Mouse (Mus musculus): ENCODE data around the gene Vangl2. TPM values are rescaled to one million over a fixed set of nuclear protein-coding genes. Genes with fewer than 3 reads are reported as not detected.
"Not testable (repeated sequence)": the region's sequence is repeated elsewhere in the genome, so short reads cannot be mapped to it uniquely, and the experiment has no call there.

Gene Vangl2
- total RNA-seq, 4 experiments from 2014 or later, result 0.75 to 1.4 (median 0.85) TPM

DNA sequence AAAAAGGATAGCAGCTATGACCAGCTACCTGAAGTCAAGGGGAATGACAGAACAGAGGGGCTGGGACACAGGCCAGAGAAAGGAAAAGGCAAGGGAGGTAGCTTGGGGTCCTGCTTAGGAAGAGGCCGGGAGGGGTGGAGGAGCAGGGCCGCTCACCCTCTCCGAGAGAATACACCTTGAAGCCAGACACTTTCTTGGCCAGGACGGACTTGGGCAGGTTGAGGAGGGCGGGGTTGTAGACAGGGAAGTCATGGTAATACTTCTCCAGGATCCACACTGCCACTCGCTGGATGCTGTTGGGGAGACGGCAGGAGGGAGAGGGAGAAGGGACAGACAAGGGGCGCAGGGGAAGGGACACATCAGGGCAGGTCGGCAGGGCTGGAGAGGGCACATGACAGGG, 19.9 kb downstream of the Vangl2 start:
- DNase-seq (ENCODE audit: low spot score in 2 of 2), result no peak

- DNase-seq (ENCODE audit: low spot score in 2 of 2), result no peak
These were observed 20.5 kb downstream of the Vangl2 start for GRCm38 (mm10) chr1:172007761-172008160.

GRCm38 (mm10) chr1:172001665-172002064, 26.6 kb downstream of the Vangl2 start:
- DNase-seq (ENCODE audit: low spot score in 2 of 2), result no peak

DNA sequence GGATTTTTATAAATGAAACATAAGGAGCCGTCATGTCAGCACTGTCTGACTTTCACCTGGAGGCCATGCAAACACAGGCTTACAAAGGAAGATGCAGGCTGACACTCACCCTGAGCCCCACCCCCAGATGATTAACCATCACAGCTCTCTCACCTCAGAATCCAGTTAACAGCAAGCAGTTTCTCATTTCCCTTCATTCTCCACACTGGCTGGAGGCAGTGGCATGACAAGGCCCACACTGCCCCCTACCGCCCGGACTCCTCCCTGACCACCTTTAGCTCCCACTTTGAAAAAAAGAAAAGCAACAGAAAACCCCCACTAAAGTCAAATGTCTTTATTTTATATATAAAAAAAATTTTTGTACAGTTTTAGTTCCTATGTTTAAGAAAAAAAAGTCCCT, 27.6 kb downstream of the Vangl2 start:
- no peak for DNase-seq (ENCODE audit: low spot score in 2 of 2)

DNA sequence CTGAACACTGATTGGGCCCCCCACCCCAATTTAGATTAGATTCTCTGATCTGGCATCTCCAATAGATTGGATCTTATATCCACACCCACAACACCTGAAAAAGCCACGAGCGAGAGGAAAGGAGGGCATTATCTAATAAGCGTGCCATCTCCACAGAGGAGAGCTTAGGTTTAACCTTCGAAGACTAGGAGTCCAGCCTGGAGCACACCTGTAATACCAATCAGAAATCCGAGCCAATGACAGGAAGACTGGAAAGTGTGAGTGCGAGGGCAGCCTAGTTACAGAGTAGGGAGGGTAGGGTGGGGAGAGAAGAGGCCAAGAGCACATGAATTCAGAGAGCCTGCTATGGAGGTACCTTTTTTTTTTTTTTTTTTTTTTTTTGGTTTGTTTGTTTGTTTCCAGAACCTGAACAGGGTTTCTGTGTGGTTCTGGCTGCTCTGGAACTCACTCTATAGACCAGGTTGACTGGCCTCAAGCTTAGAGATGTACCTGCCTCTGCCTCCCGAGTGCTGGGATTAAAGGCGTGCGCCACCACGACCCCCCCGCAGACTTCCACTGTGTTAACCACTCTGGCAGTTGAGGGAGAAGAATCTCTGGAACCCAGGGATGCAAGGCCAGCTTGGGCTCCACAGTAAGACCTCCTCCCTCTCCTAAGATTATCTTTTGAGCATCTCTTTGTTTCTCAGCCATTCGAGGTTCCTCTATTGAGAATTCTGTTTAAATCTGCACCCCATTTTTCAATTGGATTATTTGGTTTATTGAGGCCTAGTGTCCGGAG, 29.2 kb downstream of the Vangl2 start:
- no peak for DNase-seq (ENCODE audit: low spot score in 2 of 2)

GRCm38 (mm10) chr1:171996701-171997100, 31.5 kb downstream of the Vangl2 start:
- no peak for DNase-seq (ENCODE audit: low spot score in 2 of 2)

DNA sequence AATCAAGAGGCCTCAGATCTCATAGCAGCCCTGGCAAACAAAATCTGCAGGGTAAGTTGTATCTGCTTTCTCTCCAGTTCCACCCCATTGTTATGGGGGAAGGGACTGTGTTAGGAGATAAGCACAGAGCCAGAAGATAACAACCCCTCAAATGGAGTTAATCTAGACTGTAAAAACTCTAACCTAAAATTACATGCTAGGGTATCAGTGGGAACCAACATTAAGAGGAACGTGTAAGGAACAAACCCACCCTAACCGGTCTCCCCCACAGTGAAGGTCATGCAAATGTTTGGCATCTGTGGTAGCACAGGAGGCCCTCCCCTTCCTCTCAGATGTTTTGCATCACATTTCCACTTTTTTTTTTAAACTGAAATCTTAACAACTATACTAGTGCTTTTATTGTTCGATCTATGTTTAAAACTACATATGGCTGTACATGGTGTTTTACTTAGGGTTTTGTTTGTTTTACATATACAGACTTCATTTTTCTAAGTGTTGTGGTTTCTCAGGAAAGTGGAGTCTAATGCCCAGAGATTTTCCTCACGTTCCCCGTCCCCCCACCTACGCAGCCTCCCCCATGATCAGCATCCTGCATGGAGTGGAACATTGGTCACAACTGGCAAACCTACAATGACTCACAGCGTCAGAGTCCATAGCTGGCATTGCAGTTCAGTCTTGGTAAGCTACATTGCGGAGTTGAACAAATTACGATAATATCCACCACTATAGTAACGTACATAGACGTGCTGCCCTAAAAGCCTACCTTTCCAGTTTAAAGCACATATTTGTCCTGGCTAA, 33.1 kb downstream of the Vangl2 start:
- no peak for DNase-seq (ENCODE audit: low spot score in 2 of 2)

- DNase-seq (ENCODE audit: low spot score in 2 of 2), result no peak
These were observed 33.7 kb downstream of the Vangl2 start for GRCm38 (mm10) chr1:171994501-171994900.

DNA sequence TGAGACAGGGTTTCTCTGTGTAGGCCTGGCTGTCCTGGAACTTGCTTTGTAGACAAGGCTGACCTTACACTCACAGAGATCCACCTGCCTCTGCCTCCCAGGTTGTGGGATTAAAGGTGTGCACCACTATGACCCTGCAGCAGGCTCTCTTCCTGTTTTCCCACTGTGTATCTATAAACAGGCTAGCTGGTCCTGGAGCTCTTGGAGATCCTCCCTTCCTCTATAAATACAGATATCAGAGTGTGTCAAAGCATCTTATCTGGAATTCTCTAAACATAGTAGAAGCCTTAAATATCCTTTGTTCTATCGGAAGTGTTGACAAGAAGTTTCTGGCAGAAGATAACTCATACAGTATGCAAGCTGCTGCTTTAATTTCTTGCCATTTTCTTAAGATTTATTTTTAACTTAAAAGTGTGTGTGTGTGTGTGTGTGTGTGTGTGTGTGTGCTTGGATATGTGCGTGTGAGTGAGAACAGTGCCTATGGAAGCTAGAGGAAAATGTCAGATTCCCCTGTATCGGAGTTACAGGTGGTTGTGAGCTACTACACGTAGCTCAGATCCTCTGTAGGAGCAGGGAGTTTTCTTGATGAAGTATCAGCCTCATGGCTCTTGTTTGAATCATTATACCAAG, 35.2 kb downstream of the Vangl2 start:
- DNase-seq (ENCODE audit: low spot score in 2 of 2), result no peak

DNA sequence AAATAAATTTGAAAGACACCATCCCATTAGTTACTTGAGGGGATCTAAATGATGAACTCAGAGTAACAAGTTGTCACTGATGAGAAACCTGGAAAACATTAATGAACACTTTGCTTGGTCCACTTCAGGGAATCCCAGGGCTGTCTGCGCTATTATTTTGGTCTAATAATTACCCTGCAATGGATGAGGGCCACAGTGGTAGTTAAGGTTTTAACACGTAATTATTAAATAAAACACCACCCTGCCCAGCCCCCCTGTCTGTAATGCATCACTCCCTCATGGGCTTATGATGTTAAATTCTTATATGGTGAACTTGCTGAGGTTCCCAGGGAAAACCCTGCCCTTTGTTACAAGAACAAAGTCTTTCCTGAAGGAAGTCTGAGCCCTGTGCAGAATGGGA, 36.4 kb downstream of the Vangl2 start:
- no peak for DNase-seq (ENCODE audit: low spot score in 2 of 2)

DNA sequence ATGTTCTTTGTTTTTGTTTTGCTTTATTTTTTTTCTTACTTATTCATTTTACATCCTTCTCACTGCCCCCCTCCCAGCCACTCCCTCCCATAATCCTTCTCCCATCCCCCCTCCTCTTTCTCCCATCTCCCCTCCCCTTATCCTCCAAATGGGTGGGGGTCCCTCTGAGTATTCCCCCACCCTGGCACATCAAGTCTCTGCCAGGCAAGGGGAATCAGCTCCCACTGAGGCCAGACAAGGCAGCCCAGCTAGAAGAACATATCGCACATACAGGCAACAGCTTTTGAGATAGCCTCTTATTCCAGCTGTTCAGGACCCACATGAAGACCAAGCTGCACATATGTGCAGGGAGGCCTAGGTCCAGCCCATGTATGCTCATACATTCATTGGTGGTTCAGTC, 44.1 kb downstream of the Vangl2 start:
- DNase-seq (ENCODE audit: low spot score in 2 of 2), result no peak

DNA sequence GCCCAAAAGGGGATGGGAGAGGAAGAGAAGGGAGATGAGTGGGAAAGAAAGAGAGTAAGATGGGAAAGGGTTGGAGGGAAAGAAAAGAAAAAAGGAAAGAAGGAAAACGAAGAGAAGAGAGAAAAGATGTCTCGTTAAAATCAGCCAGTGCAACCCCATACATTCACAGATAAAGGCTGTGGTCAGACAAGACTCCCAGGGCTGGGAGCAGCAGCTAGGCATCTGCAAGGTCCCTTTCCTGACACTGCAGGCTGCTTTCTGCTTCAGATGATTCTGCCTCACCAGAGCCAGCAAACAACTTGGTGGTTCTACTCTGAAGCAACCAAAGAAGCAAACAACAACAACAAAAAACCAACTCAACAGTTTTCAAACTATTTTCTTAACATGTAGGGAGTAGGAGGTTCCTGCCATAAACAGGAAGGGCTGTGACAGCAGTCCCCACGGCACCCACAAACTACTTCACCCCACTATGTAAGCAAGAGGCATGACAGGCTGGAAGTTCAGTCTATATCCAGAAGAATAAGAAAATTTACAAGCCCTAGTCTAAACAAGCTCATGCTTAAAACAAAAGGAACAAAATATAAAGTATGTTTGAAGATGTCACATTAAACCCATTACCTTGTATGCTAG, 44.8 kb downstream of the Vangl2 start:
- DNase-seq (ENCODE audit: low spot score in 2 of 2), result no peak

DNA sequence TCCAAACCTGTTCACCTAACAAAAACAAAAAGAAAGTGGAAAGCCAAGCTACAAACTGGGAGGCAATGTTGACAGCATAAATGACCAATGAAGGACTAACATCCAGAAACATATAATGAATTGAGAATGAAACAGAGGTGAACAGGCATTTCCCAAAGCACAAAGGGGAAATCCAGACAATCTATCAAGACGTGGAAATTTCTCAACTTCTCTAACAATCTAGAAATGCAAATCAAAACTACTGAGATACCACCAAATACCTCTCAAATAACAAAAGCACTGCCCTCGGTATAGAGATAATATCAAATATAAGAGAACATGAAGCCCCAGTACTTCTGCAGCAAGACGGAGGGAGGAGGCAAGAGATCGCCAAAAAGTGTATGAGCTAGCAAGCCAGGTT, 45.5 kb downstream of the Vangl2 start:
- DNase-seq (ENCODE audit: low spot score in 2 of 2), result no peak

GRCm38 (mm10) chr1:171982170-171982569, 46.1 kb downstream of the Vangl2 start:
- no peak for DNase-seq (ENCODE audit: low spot score in 2 of 2)

DNA sequence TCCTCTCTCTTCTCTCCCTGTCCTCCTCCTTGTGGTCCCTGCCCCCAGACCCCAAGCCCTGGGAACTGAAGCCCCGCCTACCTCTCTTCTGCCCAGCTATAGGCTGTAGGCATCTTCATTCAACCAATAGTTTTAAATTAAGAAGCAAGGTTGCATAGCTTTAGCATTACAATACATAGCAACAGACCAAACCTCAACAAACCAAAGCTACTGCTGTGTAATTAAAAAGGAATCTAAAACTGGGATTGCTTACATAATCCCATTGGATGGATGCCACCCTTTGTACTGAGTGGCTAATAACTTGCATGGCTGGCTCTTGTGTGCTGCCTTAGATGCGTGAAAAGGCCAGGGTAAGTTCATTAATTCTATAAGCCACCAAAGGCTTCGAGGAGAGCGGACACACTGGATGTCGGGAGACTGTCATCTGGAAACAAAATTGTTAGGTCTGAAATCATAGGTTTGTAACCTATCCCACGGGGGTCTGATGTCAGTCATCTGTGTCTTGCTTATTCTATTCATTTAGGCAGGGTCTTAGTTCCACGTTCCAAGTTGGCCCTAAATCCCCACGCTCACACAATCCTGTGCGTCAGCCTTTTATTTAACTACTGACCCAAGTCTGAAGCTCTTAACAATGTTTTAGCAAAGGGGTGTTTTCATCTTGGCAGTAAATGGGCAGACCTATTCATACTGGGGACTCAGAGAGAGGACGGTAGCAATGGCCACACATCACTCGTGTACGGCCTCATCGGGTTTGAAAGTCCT, 48.1 kb downstream of the Vangl2 start:
- no peak for DNase-seq (ENCODE audit: low spot score in 2 of 2)

DNA sequence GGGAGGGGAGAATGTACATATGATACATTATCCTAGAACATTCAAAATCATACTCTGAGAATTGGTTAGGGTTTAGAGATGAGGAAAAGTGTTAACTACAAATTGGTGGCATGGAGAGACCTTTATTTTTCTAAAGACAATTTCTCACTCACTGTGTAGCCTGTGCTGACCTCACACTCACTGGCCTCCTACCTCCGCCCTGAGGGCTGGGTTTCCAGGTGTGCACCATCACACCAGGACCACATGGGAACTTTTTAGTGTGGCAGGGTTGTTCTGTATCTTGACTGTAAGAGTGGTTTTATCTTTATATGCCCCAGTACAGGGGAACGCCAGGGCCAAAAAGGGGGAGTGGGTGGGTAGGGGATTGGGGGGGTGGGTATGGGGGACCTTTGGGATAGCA, 50.4 kb downstream of the Vangl2 start:
- no peak for DNase-seq (ENCODE audit: low spot score in 2 of 2)

GRCm38 (mm10) chr1:171976826-171977539, 51.3 kb downstream of the Vangl2 start:
- no peak for DNase-seq (ENCODE audit: low spot score in 2 of 2)

DNA sequence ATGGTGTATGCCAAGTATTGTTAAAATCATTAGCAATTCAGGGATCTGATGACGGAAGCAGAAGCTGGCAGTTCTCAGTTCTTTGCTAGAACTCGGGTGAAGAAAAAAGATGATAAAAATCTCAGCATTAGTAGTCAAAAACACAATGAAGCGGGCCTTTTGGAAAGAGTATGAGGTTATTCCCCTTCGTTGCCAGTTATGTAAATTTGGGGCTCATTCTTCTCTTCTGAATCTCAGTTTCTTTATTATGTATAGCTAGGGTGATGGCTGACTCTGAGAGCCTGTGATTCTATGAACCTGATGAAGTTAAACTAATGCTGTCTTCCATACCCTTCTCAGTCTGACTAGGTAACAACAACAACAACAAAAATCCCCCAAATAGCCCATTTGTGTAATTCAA, 52.4 kb downstream of the Vangl2 start:
- DNase-seq (ENCODE audit: low spot score in 2 of 2), result no peak

DNA sequence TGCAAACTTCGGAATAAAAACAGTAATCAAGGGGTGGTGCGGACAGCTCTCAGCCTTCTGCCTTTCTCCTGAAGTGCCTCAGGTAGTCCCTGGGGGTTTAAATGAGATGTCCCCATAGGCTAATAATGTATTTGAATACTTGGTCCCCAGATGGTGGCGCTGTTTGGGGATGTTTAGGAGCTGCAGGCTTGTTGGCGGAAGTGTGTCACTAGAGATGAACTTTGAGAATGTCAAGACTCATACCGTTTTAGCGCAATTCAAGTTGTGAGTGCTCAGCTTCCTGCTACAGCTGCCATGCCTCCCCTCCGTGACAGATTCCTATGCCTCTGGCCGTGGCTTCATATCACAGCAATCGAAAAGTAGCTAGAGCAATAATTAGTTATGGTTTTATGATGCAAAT, 52.9 kb downstream of the Vangl2 start:
- DNase-seq (ENCODE audit: low spot score in 2 of 2), result no peak

- not testable (repeated sequence) for DNase-seq (ENCODE audit: low spot score in 2 of 2)
These were observed 53.9 kb downstream of the Vangl2 start for GRCm38 (mm10) chr1:171974361-171974760.
